Mouse (Mus musculus): ENCODE data around the gene Tst. TPM values are rescaled to one million over a fixed set of nuclear protein-coding genes. Genes with fewer than 3 reads are reported as not detected.

Gene Tst
- polyA plus RNA-seq, 2 experiments: 90.5 to 168 TPM

DNA sequence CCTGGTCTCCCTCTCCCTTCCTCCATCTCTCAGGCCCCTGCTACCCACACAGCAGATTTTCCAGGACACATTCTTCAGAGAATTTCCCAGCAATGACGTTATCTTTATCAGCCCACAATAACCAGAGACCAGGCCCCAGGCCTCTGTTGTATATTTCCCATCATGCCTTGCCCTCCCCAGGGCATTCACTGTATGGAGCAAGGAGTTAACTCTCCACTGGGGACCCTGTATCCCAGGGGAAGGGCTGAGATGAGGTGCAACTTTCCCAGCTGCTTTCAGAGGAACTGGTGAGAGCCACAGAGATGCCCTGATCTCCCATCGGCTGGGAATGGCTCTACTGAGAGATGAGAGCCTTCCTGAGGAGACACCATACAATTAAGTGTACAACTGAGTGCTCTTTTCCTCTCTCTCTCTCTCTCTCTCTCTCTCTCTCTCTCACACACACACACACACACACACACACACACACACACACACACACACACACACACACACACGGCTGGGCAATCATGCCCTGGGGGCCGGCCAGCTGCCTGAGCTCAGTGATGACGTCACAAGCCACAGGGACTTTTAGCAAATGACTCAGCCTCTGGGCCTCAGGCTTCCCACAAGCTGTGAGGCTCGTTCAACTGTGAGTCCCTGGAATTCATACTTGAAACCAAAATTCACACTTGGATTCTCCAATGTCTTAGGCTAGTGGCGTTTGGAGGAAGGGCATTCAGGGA is 44.1 kb upstream of the Tst start:
- WGBS (ENCODE audit: insufficient replicate concordance): 20% methylated on average over 7 of the region's 7 CpGs
- Histone ChIP-seq H3K27ac (no peak overlapping the region; the same call in 1 of the 2 replicates), H3K9me3 (ENCODE audit: control insufficient read depth, low read length) (no peaks in the 10 kb centered on the region), H3K27me3 (ENCODE audit: control insufficient read depth, insufficient read depth, low read length) (no peaks in the 10 kb centered on the region), H3K4me2 (ENCODE audit: low read depth) (no peak overlapping the region), H3K4me3 (ENCODE audit: insufficient read depth in 1 of 2, low read depth in 2 of 2, low read length in 2 of 2) (no peak overlapping the region), H3K4me1 (replicated peaks; ENCODE audit: control insufficient read depth in 2 of 2, insufficient read depth in 2 of 2, low read length in 1 of 2) (peaks cover 16 to 25% of the 10 kb centered on the region in 2 experiments), H3K9ac (replicated peaks) (no peak overlapping the region), H3K36me3 (replicated peaks; ENCODE audit: control insufficient read depth, insufficient read depth, low read depth) (no peaks in the 10 kb centered on the region)
- 0 out of 2 replicates have a peak, but pooled peaks have one; percentile 41 for ATAC-seq (ENCODE audit: insufficient read depth)
- peak in 2 of 3 experiments; percentile 53 to 69 for DNase-seq (ENCODE audit: low read depth in 3 of 3, low spot score in 3 of 3)
- TF ChIP-seq CTCF (IDR thresholded peaks at IDR 0.05; ENCODE audit: low read depth) (no peak), EP300 (IDR thresholded peaks at IDR 0.05; ENCODE audit: low read depth) (no peak)

DNA sequence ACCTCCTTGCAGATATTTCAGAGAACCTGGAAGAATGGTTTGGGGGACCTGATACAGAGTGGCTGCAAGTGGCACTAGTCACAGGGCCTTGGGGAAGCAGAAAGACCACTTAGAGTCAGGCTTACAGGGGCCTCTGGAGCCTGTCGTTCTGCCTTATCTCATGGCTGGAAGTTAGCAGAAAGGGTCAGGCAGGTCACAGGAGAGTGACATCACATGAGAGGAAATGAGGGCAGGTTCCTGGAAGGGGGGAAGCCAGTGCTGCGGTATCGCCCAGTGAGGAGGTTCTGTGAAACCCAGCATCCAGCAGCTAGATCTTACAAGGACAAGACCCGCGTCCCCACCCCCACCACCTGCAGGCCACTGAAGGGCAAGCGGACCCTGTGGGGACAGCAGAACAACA is 43.4 kb upstream of the Tst start:
- Histone ChIP-seq H3K4me1 (replicated peaks; ENCODE audit: control insufficient read depth in 2 of 2, insufficient read depth in 2 of 2, low read length in 1 of 2) (peaks cover 16 to 25% of the 10 kb centered on the region in 2 experiments), H3K9ac (replicated peaks) (no peak overlapping the region), H3K36me3 (replicated peaks; ENCODE audit: control insufficient read depth, insufficient read depth, low read depth) (no peaks in the 10 kb centered on the region), H3K4me3 (ENCODE audit: insufficient read depth in 1 of 2, low read depth in 2 of 2, low read length in 2 of 2) (no peak overlapping the region), H3K27me3 (ENCODE audit: control insufficient read depth, insufficient read depth, low read length) (no peaks in the 10 kb centered on the region), H3K4me2 (ENCODE audit: low read depth) (no peak overlapping the region), H3K9me3 (ENCODE audit: control insufficient read depth, low read length) (no peaks in the 10 kb centered on the region), H3K27ac (no peak overlapping the region)
- WGBS (ENCODE audit: insufficient replicate concordance): 24% methylated on average over 6 of the region's 6 CpGs
- ATAC-seq (ENCODE audit: insufficient read depth) (no peak), DNase-seq (ENCODE audit: low read depth in 3 of 3, low spot score in 3 of 3) (peak in 1 of 3 experiments; percentile 35)
- TF ChIP-seq EP300 (IDR thresholded peaks at IDR 0.05; ENCODE audit: low read depth) (no peak), CTCF (IDR thresholded peaks at IDR 0.05; ENCODE audit: low read depth) (no peak)

DNA sequence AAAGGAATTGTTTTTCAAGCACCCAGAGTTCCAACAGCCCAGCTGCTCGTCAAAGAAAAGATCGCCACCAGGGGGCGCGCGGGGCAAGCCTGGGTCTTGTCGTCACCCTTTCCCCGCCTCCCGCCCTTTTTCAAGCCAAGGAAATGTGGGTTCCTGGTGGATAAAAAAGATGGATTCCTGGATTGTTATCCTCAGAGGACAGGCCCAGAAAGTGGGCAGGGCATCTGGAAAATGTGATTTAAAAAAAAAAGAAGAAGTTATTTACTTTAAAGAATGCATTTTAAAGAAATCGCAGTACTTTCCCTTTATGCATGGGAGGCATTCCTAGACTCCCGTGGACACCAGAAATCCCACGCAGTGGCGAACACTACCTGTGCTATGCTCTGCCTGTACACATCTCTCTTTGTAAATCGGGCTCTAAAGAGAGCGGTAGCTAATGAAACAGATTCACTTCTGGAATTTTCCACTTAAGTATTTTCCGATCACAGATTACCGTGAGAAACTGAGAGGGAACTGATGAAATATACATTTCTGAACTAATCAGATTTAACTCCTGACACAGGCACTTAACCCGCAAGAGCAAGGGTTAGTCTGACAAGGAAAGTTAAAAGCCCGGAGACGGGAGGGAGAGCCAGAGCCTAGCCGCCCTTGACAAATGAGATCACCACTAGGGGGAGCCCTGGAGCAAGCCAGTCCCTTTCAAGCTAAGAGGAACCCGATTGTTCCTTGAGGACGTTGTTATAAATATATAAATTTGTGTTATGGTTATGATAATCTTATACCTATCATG is 42.2 kb upstream of the Tst start:
- Histone ChIP-seq H3K36me3 (replicated peaks; ENCODE audit: control insufficient read depth, insufficient read depth, low read depth) (no peaks in the 10 kb centered on the region), H3K27ac (peak overlapping the region; percentile 79), H3K4me1 (replicated peaks; ENCODE audit: control insufficient read depth in 2 of 2, insufficient read depth in 2 of 2, low read length in 1 of 2) (peaks cover 16 to 25% of the 10 kb centered on the region in 2 experiments), H3K9me3 (ENCODE audit: control insufficient read depth, low read length) (no peaks in the 10 kb centered on the region), H3K9ac (replicated peaks) (peak overlapping the region; percentile 74), H3K4me3 (ENCODE audit: insufficient read depth in 1 of 2, low read depth in 2 of 2, low read length in 2 of 2) (peak overlapping the region; percentile 61 to 66), H3K27me3 (ENCODE audit: control insufficient read depth, insufficient read depth, low read length) (no peaks in the 10 kb centered on the region), H3K4me2 (ENCODE audit: low read depth) (peak overlapping the region; percentile 99)
- DNase-seq (ENCODE audit: low read depth in 3 of 3, low spot score in 3 of 3) (peak; percentile 70 to 76 (median 73)), ATAC-seq (ENCODE audit: insufficient read depth) (peak; percentile 54; the same call in 1 of the 2 replicates)
- TF ChIP-seq EP300 (IDR thresholded peaks at IDR 0.05; ENCODE audit: low read depth) (no peak), CTCF (IDR thresholded peaks at IDR 0.05; ENCODE audit: low read depth) (peak; percentile 97)
- 2% methylated on average over 22 of the region's 22 CpGs for WGBS (ENCODE audit: insufficient replicate concordance)

DNA sequence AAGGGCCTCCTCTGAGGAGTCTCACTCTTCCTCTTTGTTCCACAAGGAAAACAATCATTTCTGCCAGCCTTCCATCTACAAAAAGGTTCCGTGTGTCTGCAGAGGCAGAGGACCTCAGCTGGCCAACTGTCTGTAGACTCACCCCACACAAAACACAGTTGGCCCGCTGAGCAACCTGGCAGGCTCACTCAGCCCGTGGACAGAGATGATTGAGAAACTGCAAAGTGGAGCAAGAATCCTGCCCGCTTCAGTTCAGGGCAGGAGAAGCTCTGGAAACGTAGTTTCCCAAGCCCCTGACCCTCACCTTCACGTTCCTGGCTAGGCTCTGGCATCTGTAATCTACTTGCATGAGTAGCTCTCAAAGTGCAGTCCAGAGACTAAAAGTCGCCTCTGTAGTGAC is 41.4 kb upstream of the Tst start:
- Histone ChIP-seq H3K4me3 (ENCODE audit: insufficient read depth in 1 of 2, low read depth in 2 of 2, low read length in 2 of 2) (no peak overlapping the region), H3K27ac (no peak overlapping the region), H3K27me3 (ENCODE audit: control insufficient read depth, insufficient read depth, low read length) (no peaks in the 10 kb centered on the region), H3K4me1 (replicated peaks; ENCODE audit: control insufficient read depth in 2 of 2, insufficient read depth in 2 of 2, low read length in 1 of 2) (peaks cover 16 to 25% of the 10 kb centered on the region in 2 experiments), H3K9me3 (ENCODE audit: control insufficient read depth, low read length) (no peaks in the 10 kb centered on the region), H3K36me3 (replicated peaks; ENCODE audit: control insufficient read depth, insufficient read depth, low read depth) (no peaks in the 10 kb centered on the region), H3K9ac (replicated peaks) (no peak overlapping the region), H3K4me2 (ENCODE audit: low read depth) (no peak overlapping the region)
- TF ChIP-seq EP300 (IDR thresholded peaks at IDR 0.05; ENCODE audit: low read depth): no peak
- TF ChIP-seq CTCF (IDR thresholded peaks at IDR 0.05; ENCODE audit: low read depth): no peak
- 45% methylated on average over 7 of the region's 7 CpGs for WGBS (ENCODE audit: insufficient replicate concordance)
- DNase-seq (ENCODE audit: low read depth in 3 of 3, low spot score in 3 of 3) (no peak), ATAC-seq (ENCODE audit: insufficient read depth) (no peak)

DNA sequence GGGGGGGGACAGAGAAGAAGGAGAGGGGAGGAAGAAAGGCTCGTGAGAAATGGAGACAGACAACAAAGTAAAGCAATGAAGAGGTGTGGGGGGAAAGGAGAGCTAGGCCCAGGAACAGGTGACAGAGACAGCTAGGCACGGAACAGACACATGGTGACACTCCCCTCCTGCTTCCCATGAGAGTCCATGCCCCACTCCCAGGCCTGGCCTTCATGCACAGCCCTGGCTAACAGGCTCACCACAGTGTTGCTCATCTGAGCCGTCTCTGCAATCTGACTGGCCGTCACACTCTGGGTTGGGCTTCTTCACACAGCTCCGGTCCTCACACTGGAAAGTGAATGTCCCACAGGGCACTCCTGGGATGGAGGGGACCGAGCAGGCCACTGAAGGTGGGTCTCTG is 38.1 kb upstream of the Tst start:
- TF ChIP-seq EP300 (IDR thresholded peaks at IDR 0.05; ENCODE audit: low read depth): no peak
- no peaks in the 10 kb centered on the region for H3K9me3 ChIP-seq (ENCODE audit: control insufficient read depth, low read length)
- 37% methylated on average over 6 of the region's 6 CpGs for WGBS (ENCODE audit: insufficient replicate concordance)
- no peak overlapping the region for H3K9ac ChIP-seq (replicated peaks)
- no peaks in the 10 kb centered on the region for H3K36me3 ChIP-seq (replicated peaks; ENCODE audit: control insufficient read depth, insufficient read depth, low read depth)
- ATAC-seq (ENCODE audit: insufficient read depth) (no peak), DNase-seq (ENCODE audit: low read depth in 3 of 3, low spot score in 3 of 3) (no peak)
- no peak overlapping the region for H3K4me2 ChIP-seq (ENCODE audit: low read depth)
- H3K4me3 ChIP-seq (ENCODE audit: insufficient read depth in 1 of 2, low read depth in 2 of 2, low read length in 2 of 2): no peak overlapping the region
- H3K27me3 ChIP-seq (ENCODE audit: control insufficient read depth, insufficient read depth, low read length): no peaks in the 10 kb centered on the region
- H3K27ac ChIP-seq: no peak overlapping the region
- H3K4me1 ChIP-seq (replicated peaks; ENCODE audit: control insufficient read depth in 2 of 2, insufficient read depth in 2 of 2, low read length in 1 of 2): peaks cover 3 to 6% of the 10 kb centered on the region in 2 experiments; a peak in 2 of 4 replicates
